Mouse (Mus musculus) forebrain, embryonic 14.5 days (tissue): ENCODE data around the gene Klhl28. TPM values are rescaled to one million over a fixed set of nuclear protein-coding genes. Genes with fewer than 3 reads are reported as not detected.

ENCODE experiments used
- ATAC-seq: fragments of 200-750 bp; cut with Nextera tagmentation; 2 replicates; pipeline ENCODE4 v1.8.0; 2017; ENCODE audit warnings: mild to moderate bottlenecking, moderate library complexity
- DNase-seq: peaks from one replicate; pipeline ENCODE4 v3.0.0-alpha.2; 2015; ENCODE audit warnings: low spot score
- H3K27ac ChIP-seq: fragments of 300-500 bp; sonication (generic); 2 replicates; pipeline ENCODE4 v1.5.1; 2014; ENCODE audit warnings: low read depth, mild to moderate bottlenecking, control low read depth, low read length, moderate library complexity
- H3K27me3 ChIP-seq: fragments of 300-500 bp; sonication (generic); replicated peaks from 2 replicates; pipeline ENCODE4 v1.6.1; 2014; ENCODE audit warnings: low read length, control low read depth, mixed read lengths; ENCODE audit not compliant: control insufficient read depth, insufficient read depth
- H3K36me3 ChIP-seq: fragments of 300-500 bp; sonication (generic); 2 replicates; pipeline ENCODE4 v1.6.1; 2014; ENCODE audit warnings: low read length, control low read depth; ENCODE audit not compliant: control insufficient read depth, insufficient read depth
- H3K4me1 ChIP-seq: fragments of 300-500 bp; sonication (generic); 2 replicates; pipeline ENCODE4 v1.6.1; 2014; ENCODE audit warnings: antibody characterized with exemption, low read length, control low read depth; ENCODE audit not compliant: control insufficient read depth, insufficient read depth
- H3K4me2 ChIP-seq: fragments of 300-500 bp; sonication (generic); 2 replicates; pipeline ENCODE4 v1.6.1; 2014; ENCODE audit warnings: mild to moderate bottlenecking, control low read depth, low read length
- H3K4me3 ChIP-seq: fragments of 300-500 bp; sonication (generic); 2 replicates; pipeline ENCODE4 v1.5.1; 2014; ENCODE audit warnings: low read depth, low read length, control low read depth
- H3K9ac ChIP-seq: fragments of 300-500 bp; sonication (generic); 2 replicates; pipeline ENCODE4 v1.6.1; 2014; ENCODE audit warnings: mild to moderate bottlenecking, low read length, control low read depth, moderate library complexity
- H3K9me3 ChIP-seq: fragments of 300-500 bp; sonication (generic); replicated peaks from 2 replicates; pipeline ENCODE4 v1.6.1; 2016; ENCODE audit warnings: low read length, control low read depth, mixed read lengths; ENCODE audit not compliant: control insufficient read depth
- WGBS: fragments of 180-500 bp; shearing (Covaris S2); extraction: QIAGEN DNeasy Blood & Tissue Kit; methylation state at CpG from one replicate; pipeline ENCODE4 v1.1.7; 2014; 5-methylcytosine and 5-hydroxymethylcytosine counted together
- polyA plus RNA-seq: library from polyadenylated mRNA; unstranded; fragments of >200 nt; fragmentation: Nextera tagmentation; extraction: Ambion mirVana; gene quantifications from 2 replicates; pipeline ENCODE4 v1.2.1, GENCODE M21; 2014

Gene Klhl28
- polyA plus RNA-seq, 1 experiment from 2014 or later, result 33.5 TPM

- DNase-seq (peak; percentile 52), ATAC-seq (0 out of 2 replicates have a peak, but pooled peaks have one; percentile 48)
- no peaks in the 10 kb centered on the region for H3K27me3 ChIP-seq
- no peaks in the 10 kb centered on the region for H3K9me3 ChIP-seq
- H3K9ac ChIP-seq, result no peak overlapping the region
- 61% methylated on average over 8 of the region's 8 CpGs for WGBS
- H3K4me1 ChIP-seq, result no peaks in the 10 kb centered on the region
- no peak overlapping the region for H3K4me2 ChIP-seq
- no peaks in the 10 kb centered on the region for H3K36me3 ChIP-seq
- H3K27ac ChIP-seq, result no peak overlapping the region
- no peak overlapping the region for H3K4me3 ChIP-seq
These were observed 62.8 kb downstream of the Klhl28 start for GRCm38 (mm10) chr12:64902506-64902905.

- no peak overlapping the region for H3K27ac ChIP-seq
- ATAC-seq (peak; percentile 90; the same call in 1 of the 2 replicates), DNase-seq (peak; percentile 82)
- no peaks in the 10 kb centered on the region for H3K36me3 ChIP-seq
- H3K4me1 ChIP-seq, result no peaks in the 10 kb centered on the region
- H3K4me2 ChIP-seq, result no peak overlapping the region
- H3K4me3 ChIP-seq, result no peak overlapping the region
- no peaks in the 10 kb centered on the region for H3K9me3 ChIP-seq
- H3K27me3 ChIP-seq, result no peaks in the 10 kb centered on the region
- WGBS, result 45% methylated on average over 4 of the region's 4 CpGs
- no peak overlapping the region for H3K9ac ChIP-seq
These were observed 68.1 kb downstream of the Klhl28 start for GRCm38 (mm10) chr12:64897060-64897730.

Other genes starting within 250 kb of the Klhl28 start
- gene Gm527, start 47.6 kb downstream of the Klhl28 start, polyA plus RNA-seq, result 1.7 and 2.9 TPM in 2 replicates
- 20.3 and 27.8 TPM in 2 replicates for gene Togaram1, start 270 bp upstream of the Klhl28 start, polyA plus RNA-seq
- 38.4 and 49.4 TPM in 2 replicates for gene Prpf39, start 70.8 kb upstream of the Klhl28 start, polyA plus RNA-seq
- gene Fkbp3, start 108.5 kb upstream of the Klhl28 start, polyA plus RNA-seq, result 443 and 466 TPM in 2 replicates
- gene Fancm, start 110.1 kb upstream of the Klhl28 start, polyA plus RNA-seq, result 6.6 and 9.7 TPM in 2 replicates
- gene Mis18bp1, start 207.1 kb upstream of the Klhl28 start, polyA plus RNA-seq, result 32.6 and 35.5 TPM in 2 replicates